Mouse (Mus musculus) G1E (cell line): ENCODE measurements around the gene Stk32c. TPM values are rescaled to one million over a fixed set of nuclear protein-coding genes. Genes with fewer than 3 reads are reported as not detected.

Experiments
- ATAC-seq: 2 replicates; pipeline ENCODE4 v1.8.0; 2016; ENCODE audit warnings: mild to moderate bottlenecking; ENCODE audit not compliant: insufficient number of reproducible peaks, poor library complexity, low FRiP score, severe bottlenecking; ENCODE audit errors: extremely low read depth
- DNase-seq: peaks from one replicate; pipeline ENCODE4 v3.0.0; 2012; ENCODE audit warnings: low spot score
- H3K27me3 ChIP-seq: 2 replicates; pipeline ENCODE4 v1.6.1; 2012; ENCODE audit warnings: mild to moderate bottlenecking, low read length, inconsistent platforms; ENCODE audit not compliant: insufficient read depth
- H3K36me3 ChIP-seq: replicated peaks from 2 replicates; pipeline ENCODE3; 2012; ENCODE audit warnings: mild to moderate bottlenecking, inconsistent platforms
- H3K4me1 ChIP-seq: 2 replicates; pipeline ENCODE4 v1.6.1; 2012; ENCODE audit warnings: low read depth, low read length, inconsistent platforms, mixed read lengths; ENCODE audit not compliant: insufficient read depth
- H3K4me3 ChIP-seq: 2 replicates; pipeline ENCODE4 v1.5.1; 2012; ENCODE audit warnings: low read depth, mild to moderate bottlenecking, inconsistent platforms, low read length, moderate library complexity, mixed read lengths
- H3K9me3 ChIP-seq: replicated peaks from 2 replicates; pipeline ENCODE4 v1.6.1; 2012; ENCODE audit warnings: inconsistent platforms
- CTCF ChIP-seq: IDR thresholded peaks from 2 replicates; pipeline ENCODE4 v1.5.1; 2012; ENCODE audit warnings: low read depth, low read length, inconsistent platforms, mixed read lengths
- GATA1 ChIP-seq: IDR thresholded peaks from 2 replicates; pipeline ENCODE4 v1.6.1; 2012; ENCODE audit warnings: borderline replicate concordance, low read length, inconsistent platforms, mixed read lengths
- GATA2 ChIP-seq: IDR thresholded peaks from 2 replicates; pipeline ENCODE4 v1.6.1; 2012; ENCODE audit warnings: low read depth, low read length, inconsistent platforms, borderline replicate concordance
- POLR2AphosphoS5 ChIP-seq: IDR thresholded peaks from 2 replicates; pipeline ENCODE4 v1.6.1; 2012; ENCODE audit warnings: low read depth, low read length, inconsistent platforms; ENCODE audit not compliant: insufficient replicate concordance
- TAL1 ChIP-seq: conservative IDR thresholded peaks from 2 replicates; pipeline ENCODE4 v1.6.1; 2012; ENCODE audit warnings: low read depth, low read length, inconsistent platforms, mixed read lengths
- polyA plus RNA-seq: library from polyadenylated mRNA; stranded (reverse); fragments of >175 nt; gene quantifications from 2 replicates; pipeline ENCODE4 v1.2.3, GENCODE M21; 2012
- total RNA-seq, 2 experiments: library from RNA; stranded (forward) in 1 of 2; stranded (reverse) in 1 of 2; fragments of 200-1000 nt in 1 of 2; fragments of >200 nt in 1 of 2; fragmentation: Nextera tagmentation in 1 of 2; gene quantifications; 2 replicates each; pipeline ENCODE4 v1.2.3; 2014 to 2017

Stk32c gene
- total and polyA plus RNA-seq, 3 experiments: not detected

DNA sequence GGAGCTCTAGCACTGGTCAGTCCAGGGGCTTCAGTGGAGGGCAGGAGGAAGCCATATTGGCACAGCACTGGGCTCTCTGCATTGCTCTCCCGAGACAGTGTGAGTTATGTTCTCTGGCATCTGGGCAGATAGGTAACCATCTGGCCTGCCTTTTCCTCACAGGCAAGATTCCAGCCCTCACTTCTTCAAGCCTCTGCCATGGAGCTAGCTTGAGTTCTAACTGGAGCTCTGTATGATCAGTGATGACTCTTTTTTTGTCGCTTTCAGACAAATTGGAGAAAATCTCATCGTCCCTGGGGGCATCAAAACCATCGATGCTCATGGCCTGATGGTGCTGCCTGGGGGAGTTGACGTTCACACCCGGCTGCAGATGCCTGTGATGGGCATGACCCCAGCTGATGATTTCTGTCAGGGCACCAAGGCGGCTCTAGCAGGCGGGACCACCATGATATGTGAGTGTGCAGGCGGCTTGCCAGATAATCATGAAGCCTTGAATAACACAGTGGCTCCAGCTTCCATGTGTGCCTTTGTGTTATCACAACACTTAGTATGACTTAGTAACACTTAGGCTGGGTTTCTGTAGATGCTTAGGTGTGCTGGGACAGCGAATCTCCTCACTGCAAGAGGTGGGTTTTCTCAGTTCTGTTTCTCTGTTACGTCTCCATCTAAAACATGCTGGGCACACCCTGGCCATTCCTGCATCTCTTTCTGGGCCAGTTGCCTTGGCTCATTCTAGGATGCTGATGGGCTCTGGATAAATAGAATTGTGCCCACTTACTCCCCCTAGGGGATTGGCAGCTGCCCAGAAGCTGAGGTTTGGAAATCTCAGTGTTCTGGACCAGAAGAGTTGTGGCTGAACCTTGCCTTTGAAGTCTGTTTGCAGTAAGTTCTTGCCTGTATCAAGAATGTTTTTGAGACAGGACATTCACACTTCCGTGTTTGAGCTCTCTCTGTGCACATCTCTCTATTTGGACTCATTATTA is 122.9 kb downstream of the Stk32c start:
- ATAC-seq: no peak
- TF ChIP-seq TAL1 (no peak), CTCF (no peak), POLR2AphosphoS5 (no peak), GATA1 (no peak), GATA2 (no peak)
- no peaks in the 10 kb centered on the region for H3K27me3 ChIP-seq

DNA sequence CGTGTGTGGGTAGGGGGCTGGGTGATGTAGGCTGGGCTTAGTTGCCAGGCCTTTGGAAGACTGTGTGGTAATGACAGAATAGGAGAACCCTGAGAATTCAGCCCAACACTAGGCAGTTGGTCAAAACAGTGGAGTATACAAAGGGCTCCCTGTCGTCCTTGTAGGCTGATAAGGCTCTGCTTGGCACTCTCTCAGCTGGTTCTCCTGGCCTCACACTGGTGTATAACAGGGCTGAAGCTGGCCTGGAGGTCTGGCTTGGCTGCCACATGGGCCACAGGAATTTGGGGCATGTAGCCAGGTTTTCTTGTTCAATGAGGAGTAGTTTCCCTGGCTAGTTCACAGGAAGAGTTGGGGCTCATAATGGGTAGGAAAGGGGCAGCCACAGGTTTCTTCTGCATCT is 125.3 kb downstream of the Stk32c start:
- H3K9me3 ChIP-seq: peaks cover 70% of the 10 kb centered on the region
- H3K4me3 ChIP-seq: no peak overlapping the region
- H3K4me1 ChIP-seq: no peaks in the 10 kb centered on the region
- DNase-seq: no peak
- ATAC-seq: no peak; the same call in 1 of the 2 replicates
- TF ChIP-seq CTCF (no peak), TAL1 (no peak), POLR2AphosphoS5 (no peak), GATA2 (no peak), GATA1 (no peak)
- H3K36me3 ChIP-seq: no peaks in the 10 kb centered on the region
- H3K27me3 ChIP-seq: no peaks in the 10 kb centered on the region

More for the DNA sequence above, 122.9 kb downstream of the Stk32c start:
- Histone ChIP-seq H3K9me3 (peaks cover 76% of the 10 kb centered on the region), H3K4me1 (no peaks in the 10 kb centered on the region), H3K4me3 (no peak overlapping the region), H3K36me3 (no peaks in the 10 kb centered on the region)
- no peak for DNase-seq

DNA sequence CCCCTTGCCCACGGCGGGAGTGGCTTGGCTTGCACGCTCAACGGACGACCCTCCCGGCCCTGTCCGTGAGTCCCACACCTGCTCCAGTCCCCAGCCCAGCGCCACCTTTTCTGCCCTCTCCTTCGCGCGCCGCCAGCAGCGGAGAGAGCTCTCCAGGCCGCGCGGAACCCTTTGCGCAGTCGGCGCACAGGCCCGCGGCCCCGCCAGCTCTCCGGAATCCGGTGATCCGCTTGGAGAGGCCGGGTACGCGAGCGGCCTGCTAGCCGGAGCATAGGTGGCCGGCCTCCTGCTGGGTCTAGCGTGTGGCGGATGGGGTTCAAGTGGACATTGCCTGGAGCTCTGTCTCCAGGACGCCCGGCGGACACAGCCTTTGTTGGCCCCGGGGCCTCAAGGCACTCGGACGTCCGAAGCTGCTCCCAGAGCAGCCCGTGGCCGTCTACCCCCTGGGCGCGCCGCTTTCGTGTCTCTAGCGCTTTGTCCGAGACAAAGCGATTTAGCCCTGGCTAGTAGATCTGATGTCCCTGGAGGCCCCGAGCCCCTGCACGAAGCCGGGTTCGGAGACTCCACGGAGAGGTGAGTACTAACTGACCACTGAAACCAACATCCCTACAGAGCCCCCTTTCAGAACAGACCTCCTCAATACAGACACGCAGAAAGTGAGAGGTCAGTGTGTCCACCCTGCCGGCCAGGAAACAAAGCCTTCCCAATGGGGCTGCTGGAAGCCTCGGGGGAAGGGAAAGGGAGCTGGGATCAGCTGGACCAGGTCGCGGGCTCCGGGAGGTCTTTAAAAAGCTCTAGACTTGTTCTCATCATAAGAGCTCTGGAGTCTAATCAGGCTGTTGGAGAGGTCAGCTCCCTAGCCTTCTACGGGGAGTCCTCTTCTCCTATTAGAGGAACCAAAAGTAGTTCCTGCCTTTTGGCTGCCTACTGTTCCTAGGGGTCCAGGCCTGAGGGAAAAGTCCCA is 126.6 kb downstream of the Stk32c start:
- no peaks in the 10 kb centered on the region for H3K27me3 ChIP-seq
- peaks cover 67% of the 10 kb centered on the region for H3K9me3 ChIP-seq
- ATAC-seq: no peak
- no peak for DNase-seq
- H3K4me1 ChIP-seq: no peaks in the 10 kb centered on the region
- no peaks in the 10 kb centered on the region for H3K36me3 ChIP-seq
- no peak for TF ChIP-seq POLR2AphosphoS5
- TF ChIP-seq GATA1: no peak
- no peak for TF ChIP-seq GATA2
- TF ChIP-seq CTCF: no peak
- TF ChIP-seq TAL1: no peak
- H3K4me3 ChIP-seq: no peak overlapping the region; the same call in 1 of the 2 replicates

DNA sequence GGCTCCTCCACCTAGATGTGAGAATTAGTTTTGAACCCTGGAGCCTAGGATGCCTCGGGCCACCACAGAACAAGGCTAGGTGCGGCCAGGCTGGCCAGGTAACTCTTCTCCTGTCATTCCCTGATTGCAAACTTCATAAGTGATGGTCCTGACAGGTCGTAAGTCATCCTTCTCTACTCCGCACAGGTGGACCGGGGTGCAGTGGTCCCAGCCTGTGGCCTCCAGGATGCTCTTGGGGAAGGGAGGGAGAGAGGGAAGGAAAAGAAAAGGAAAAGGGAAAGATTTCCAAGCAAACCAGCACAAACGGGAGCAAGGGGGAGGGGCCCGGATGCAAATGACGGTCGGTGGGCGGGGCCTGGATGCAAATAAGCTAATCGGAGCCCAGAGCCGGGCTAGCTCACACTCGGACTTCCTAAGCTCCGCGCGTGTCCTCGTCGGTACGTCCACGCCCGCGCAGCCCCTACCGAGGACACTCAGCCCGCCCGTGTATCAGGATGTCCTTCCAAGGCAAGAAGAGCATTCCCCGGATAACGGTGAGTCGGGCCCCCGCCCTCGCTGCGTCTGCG is 127.4 kb downstream of the Stk32c start, which contains the start of gene Dpysl4:
Gene Dpysl4 (plus strand): TSS at position 373 of the 566 bp plus-strand sequence.
- H3K4me1 ChIP-seq: no peaks in the 10 kb centered on the region
- H3K9me3 ChIP-seq: peaks cover 63% of the 10 kb centered on the region
- H3K27me3 ChIP-seq: no peaks in the 10 kb centered on the region
- no peak for TF ChIP-seq POLR2AphosphoS5
- TF ChIP-seq GATA2: no peak
- TF ChIP-seq GATA1: no peak
- TF ChIP-seq CTCF: no peak
- TF ChIP-seq TAL1: no peak
- H3K4me3 ChIP-seq: no peak within 1 kb of the TSS; the same call in 1 of the 2 replicates
- no peak for ATAC-seq
- no peaks in the 10 kb centered on the region for H3K36me3 ChIP-seq
- DNase-seq: no peak

DNA sequence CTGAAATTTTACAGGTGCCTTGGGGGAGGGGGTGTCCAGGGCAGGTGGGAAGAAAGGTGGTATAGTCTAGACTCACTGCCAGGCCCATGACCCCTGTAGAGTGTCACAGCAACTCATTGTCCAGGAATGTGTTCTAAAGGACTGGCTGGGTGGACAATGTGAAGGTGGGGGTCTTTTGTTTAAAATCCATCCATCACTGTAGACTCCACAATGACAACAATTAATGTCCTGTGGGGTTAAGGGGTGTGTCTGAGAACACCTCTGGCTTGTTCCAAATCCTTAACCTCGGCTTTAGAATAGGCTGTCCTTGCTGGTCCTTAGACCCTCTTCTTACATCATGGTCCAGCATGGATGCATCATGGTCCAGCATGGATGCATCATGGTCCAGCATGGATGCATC is 128.8 kb downstream of the Stk32c start:
- TF ChIP-seq CTCF (no peak), GATA1 (no peak), POLR2AphosphoS5 (no peak), TAL1 (no peak), GATA2 (no peak)
- Histone ChIP-seq H3K4me3 (no peak overlapping the region), H3K9me3 (peaks cover 60% of the 10 kb centered on the region), H3K4me1 (no peaks in the 10 kb centered on the region), H3K36me3 (no peaks in the 10 kb centered on the region), H3K27me3 (no peaks in the 10 kb centered on the region)
- ATAC-seq: no peak
- DNase-seq: no peak
